Mouse (Mus musculus) hindbrain, postnatal 0 days (tissue): ENCODE measurements around the gene Stk38. TPM values are rescaled to one million over a fixed set of nuclear protein-coding genes. Genes with fewer than 3 reads are reported as not detected.

Experiments used
- ATAC-seq: fragments of 200-750 bp; cut with Nextera tagmentation; 2 replicates; pipeline ENCODE4 v1.8.0; 2017; ENCODE audit warnings: mild to moderate bottlenecking, moderate TSS enrichment, moderate library complexity
- DNase-seq: peaks from one replicate; pipeline ENCODE4 v3.0.0-alpha.2; 2015; ENCODE audit warnings: low spot score
- H3K27ac ChIP-seq: fragments of 300-500 bp; sonication (generic); 2 replicates; pipeline ENCODE4 v1.5.1; 2014; ENCODE audit warnings: mild to moderate bottlenecking
- H3K27me3 ChIP-seq: fragments of 300-500 bp; sonication (generic); 2 replicates; pipeline ENCODE4 v1.6.1; 2014; ENCODE audit warnings: low read length, mixed read lengths; ENCODE audit not compliant: insufficient read depth
- H3K36me3 ChIP-seq: fragments of 300-500 bp; sonication (generic); 2 replicates; pipeline ENCODE4 v1.6.1; 2014; ENCODE audit warnings: low read length, mixed read lengths; ENCODE audit not compliant: insufficient read depth
- H3K4me1 ChIP-seq: fragments of 300-500 bp; sonication (generic); 2 replicates; pipeline ENCODE4 v1.6.1; 2014; ENCODE audit warnings: antibody characterized with exemption, low read length, mixed read lengths; ENCODE audit not compliant: insufficient read depth
- H3K4me2 ChIP-seq: fragments of 300-500 bp; sonication (generic); 2 replicates; pipeline ENCODE4 v1.6.1; 2014; ENCODE audit warnings: low read depth, mild to moderate bottlenecking, low read length, moderate library complexity, mixed read lengths
- H3K4me3 ChIP-seq: fragments of 300-500 bp; sonication (generic); 2 replicates; pipeline ENCODE4 v1.5.1; 2014; ENCODE audit warnings: low read length
- H3K9ac ChIP-seq: fragments of 300-500 bp; sonication (generic); replicated peaks from 2 replicates; pipeline ENCODE4 v1.6.1; 2014; ENCODE audit warnings: mild to moderate bottlenecking, low read length, moderate library complexity, mixed read lengths
- H3K9me3 ChIP-seq: fragments of 300-500 bp; sonication (generic); 2 replicates; pipeline ENCODE4 v1.6.1; 2016; ENCODE audit warnings: low read length, mixed read lengths
- CTCF ChIP-seq: IDR thresholded peaks from 2 replicates; pipeline ENCODE4 v1.5.1; 2016; ENCODE audit warnings: antibody characterized with exemption, control low read depth, low read depth
- WGBS: fragments of 180-500 bp; shearing (Covaris S2); extraction: QIAGEN DNeasy Blood & Tissue Kit; methylation state at CpG from one replicate; pipeline ENCODE4 v1.1.7; 2014; 5-methylcytosine and 5-hydroxymethylcytosine counted together
- polyA plus RNA-seq: library from polyadenylated mRNA; unstranded; fragments of >200 nt; fragmentation: Nextera tagmentation; extraction: Ambion mirVana; gene quantifications from 2 replicates; pipeline ENCODE4 v1.2.1, GENCODE M21; 2015
- total RNA-seq: library from RNA; depleted of rRNA; stranded (reverse); fragments of >200 nt; gene quantifications from 2 replicates; pipeline ENCODE4 v1.2.3, GENCODE M21; 2014

Stk38 gene
- total and polyA plus RNA-seq, 2 experiments from 2014 or later: 52.7 to 58.7 TPM

DNA sequence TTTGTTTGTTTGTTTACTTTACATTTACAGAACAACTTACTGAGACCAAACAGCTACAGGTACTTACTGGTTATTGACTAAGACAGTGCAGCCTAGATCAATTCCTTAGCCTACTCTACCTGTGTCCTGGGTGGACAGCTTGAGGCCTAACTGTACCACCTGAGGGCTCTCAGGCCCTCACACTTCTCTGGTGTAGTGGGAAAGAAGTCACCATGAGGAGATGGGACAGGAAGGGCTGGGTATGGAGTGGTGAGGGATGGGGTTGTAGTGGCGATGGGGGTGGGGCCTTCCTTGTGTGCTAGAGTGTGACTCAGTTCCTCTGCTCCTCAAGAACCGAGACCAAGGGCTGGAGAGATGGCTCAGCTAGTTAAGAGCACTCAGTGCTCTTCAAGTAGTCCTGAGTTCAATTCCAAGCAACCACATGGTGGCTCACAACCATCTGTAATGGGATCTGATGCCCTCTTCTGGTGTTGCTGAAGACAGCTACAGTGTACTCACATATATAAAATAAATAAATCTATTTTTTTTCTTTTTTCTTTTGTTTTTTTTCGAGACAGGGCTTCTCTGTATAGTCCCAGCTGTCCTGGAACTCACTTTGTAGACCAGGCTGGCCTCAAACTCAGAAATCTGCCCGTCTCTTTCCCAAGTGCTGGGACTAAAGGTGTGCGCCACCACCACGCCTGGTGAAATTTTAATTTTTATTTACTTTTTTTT lies 22.7 kb upstream of the Stk38 start:
- peaks cover 11% of the 10 kb centered on the region; the same call in 1 of the 2 replicates for H3K4me1 ChIP-seq
- DNase-seq (no peak), ATAC-seq (no peak)
- TF ChIP-seq CTCF: no peak
- no peaks in the 10 kb centered on the region for H3K9me3 ChIP-seq
- H3K36me3 ChIP-seq: no peaks in the 10 kb centered on the region
- WGBS: 94% methylated on average over 6 of the region's 6 CpGs
- H3K4me2 ChIP-seq: no peak overlapping the region
- no peak overlapping the region for H3K27ac ChIP-seq
- H3K4me3 ChIP-seq: no peak overlapping the region
- no peak overlapping the region for H3K9ac ChIP-seq
- no peaks in the 10 kb centered on the region for H3K27me3 ChIP-seq

DNA sequence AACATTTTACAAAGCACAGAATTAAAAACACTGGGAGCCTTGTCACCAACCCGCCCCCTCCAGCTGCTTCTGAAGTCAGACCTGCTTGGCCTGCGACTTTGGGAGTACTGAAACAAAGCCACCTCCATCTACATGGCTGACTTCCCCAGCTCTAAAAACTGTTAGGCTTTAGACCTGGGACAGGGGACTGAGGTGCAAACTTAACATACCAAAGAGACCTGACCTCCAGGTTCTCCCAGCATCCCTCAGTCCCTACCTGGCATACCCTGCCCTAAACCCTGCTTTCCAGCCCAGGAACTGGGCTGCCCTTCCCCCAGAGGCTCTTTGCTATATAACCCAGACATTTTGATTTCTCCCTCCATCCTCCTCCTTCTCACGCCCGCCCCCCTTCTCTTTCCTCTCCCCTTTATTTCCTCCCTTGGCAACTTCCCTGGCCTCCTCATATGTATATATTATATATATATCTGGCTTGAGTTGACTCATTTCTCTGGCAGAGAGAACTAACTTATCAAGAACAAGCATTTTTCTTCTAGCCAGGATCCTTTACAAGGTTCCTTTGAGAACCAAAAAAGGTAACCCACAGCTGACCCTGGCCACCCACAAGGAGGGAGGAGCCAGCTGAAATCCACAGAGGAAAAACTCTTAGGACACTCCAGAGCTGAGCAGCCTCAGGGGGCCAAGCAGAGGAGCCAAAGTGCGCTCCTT lies 19.0 kb upstream of the Stk38 start:
- no peak overlapping the region for H3K9ac ChIP-seq
- H3K4me2 ChIP-seq: no peak overlapping the region
- H3K4me3 ChIP-seq: no peak overlapping the region
- no peak for TF ChIP-seq CTCF
- DNase-seq (no peak), ATAC-seq (no peak)
- H3K4me1 ChIP-seq: peaks cover 5% of the 10 kb centered on the region; the same call in 1 of the 2 replicates
- H3K27me3 ChIP-seq: no peaks in the 10 kb centered on the region
- 52% methylated on average over 5 of the region's 5 CpGs for WGBS
- no peaks in the 10 kb centered on the region for H3K9me3 ChIP-seq
- H3K27ac ChIP-seq: no peak overlapping the region
- H3K36me3 ChIP-seq: no peaks in the 10 kb centered on the region

DNA sequence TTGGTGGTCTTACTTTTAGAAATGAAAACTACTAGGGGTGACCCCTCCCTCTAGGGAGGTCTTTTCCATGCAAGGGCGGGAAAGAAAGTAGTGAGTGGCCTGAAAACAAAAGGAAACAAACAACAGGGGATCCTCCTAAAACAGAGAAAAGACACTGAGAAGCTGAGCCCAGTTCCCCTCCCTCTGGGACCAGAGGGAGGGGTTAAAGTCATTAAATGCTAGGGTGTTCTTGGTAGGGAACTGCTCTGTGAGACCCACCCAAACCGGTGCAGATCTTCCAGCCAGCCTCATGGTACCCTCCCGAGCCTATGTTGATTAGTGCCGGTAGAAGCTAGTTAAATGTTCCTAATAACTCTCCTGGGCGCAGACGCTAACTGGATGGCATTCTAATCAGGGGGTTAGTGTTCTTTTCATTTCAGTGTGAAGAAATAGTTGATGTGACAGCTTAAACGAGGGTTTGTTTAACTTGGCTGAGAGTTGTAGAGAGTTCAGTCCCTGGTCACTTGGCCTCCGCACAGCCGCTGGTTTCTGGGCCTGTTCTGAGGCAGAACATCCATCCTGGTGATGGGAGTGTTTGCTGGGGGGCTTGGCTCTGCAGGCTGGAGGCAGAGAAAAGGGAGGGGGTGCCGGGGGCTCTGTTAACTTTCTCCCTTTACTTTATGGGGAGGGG lies 17.2 kb upstream of the Stk38 start:
- H3K27me3 ChIP-seq: no peaks in the 10 kb centered on the region
- no peaks in the 10 kb centered on the region for H3K36me3 ChIP-seq
- H3K4me1 ChIP-seq: no peaks in the 10 kb centered on the region
- H3K4me3 ChIP-seq: no peak overlapping the region
- 23% methylated on average over 10 of the region's 10 CpGs for WGBS
- no peak for ATAC-seq
- no peaks in the 10 kb centered on the region for H3K9me3 ChIP-seq
- DNase-seq: peak; percentile 42
- TF ChIP-seq CTCF: no peak
- no peak overlapping the region for H3K9ac ChIP-seq
- no peak overlapping the region for H3K27ac ChIP-seq
- H3K4me2 ChIP-seq: no peak overlapping the region

GRCm38 (mm10) chr17:29024047-29024892 lies 16.5 kb upstream of the Stk38 start:
- no peak for TF ChIP-seq CTCF
- 60% methylated on average over 22 of the region's 22 CpGs for WGBS
- no peak for ATAC-seq
- Histone ChIP-seq H3K27me3 (no peaks in the 10 kb centered on the region), H3K9ac (no peak overlapping the region), H3K27ac (no peak overlapping the region), H3K4me1 (no peaks in the 10 kb centered on the region), H3K4me3 (no peak overlapping the region), H3K9me3 (no peaks in the 10 kb centered on the region), H3K4me2 (no peak overlapping the region), H3K36me3 (no peaks in the 10 kb centered on the region)
- DNase-seq: no peak

- Histone ChIP-seq H3K4me1 (no peaks in the 10 kb centered on the region), H3K27ac (no peak overlapping the region), H3K9ac (no peak overlapping the region), H3K36me3 (no peaks in the 10 kb centered on the region), H3K4me2 (no peak overlapping the region), H3K4me3 (no peak overlapping the region), H3K9me3 (no peaks in the 10 kb centered on the region), H3K27me3 (no peaks in the 10 kb centered on the region)
- no peak for TF ChIP-seq CTCF
- ATAC-seq (no peak), DNase-seq (no peak)
- WGBS: 90% methylated on average over 6 of the region's 6 CpGs
Measured at GRCm38 (mm10) chr17:29023346-29023745, 15.6 kb upstream of the Stk38 start.

DNA sequence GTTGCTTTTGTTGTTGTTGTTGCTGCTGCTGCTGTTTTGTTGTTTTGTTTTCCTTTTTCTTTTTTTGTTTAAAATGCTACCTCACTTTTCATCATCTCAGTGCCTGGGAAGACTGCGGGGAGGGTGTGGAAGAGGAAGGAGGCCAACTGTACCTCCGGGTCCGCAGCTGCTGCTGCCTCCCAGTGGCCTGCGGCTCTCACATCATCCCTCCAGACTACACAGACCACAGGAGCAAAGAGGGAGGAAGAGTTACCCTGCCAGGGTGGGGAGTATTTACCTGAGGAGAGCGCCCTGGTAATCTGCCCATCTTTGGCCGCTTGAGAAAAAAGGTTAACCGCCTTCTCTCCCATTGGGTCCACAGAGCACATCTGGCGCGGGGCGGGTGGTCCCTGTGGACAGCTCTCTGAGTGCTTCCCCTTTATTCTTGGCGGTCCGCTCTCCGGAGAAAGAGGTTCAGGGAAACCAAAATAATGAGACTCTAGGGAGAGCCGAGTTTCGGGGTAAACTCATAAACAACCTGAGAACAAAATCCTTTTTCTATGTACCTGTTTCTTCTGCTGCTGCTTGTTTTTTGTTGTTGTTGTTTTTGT lies 14.5 kb upstream of the Stk38 start:
- H3K36me3 ChIP-seq: no peaks in the 10 kb centered on the region
- H3K9me3 ChIP-seq: no peaks in the 10 kb centered on the region
- no peak overlapping the region for H3K4me3 ChIP-seq
- no peak overlapping the region for H3K9ac ChIP-seq
- TF ChIP-seq CTCF: peak; percentile 65
- no peaks in the 10 kb centered on the region for H3K4me1 ChIP-seq
- 0 out of 2 replicates have a peak overlapping the region, but pooled peaks have one; percentile 25 for H3K4me2 ChIP-seq
- H3K27me3 ChIP-seq: no peaks in the 10 kb centered on the region
- DNase-seq (peak; percentile 44), ATAC-seq (peak; percentile 68; the same call in 1 of the 2 replicates)
- H3K27ac ChIP-seq: no peak overlapping the region
- 26% methylated on average over 15 of the region's 15 CpGs for WGBS
